Mouse (Mus musculus): ENCODE results near the gene Amelx. TPM values are rescaled to one million over a fixed set of nuclear protein-coding genes. Genes with fewer than 3 reads are reported as not detected.

The Amelx gene
- total RNA-seq (2023): not detected

DNA sequence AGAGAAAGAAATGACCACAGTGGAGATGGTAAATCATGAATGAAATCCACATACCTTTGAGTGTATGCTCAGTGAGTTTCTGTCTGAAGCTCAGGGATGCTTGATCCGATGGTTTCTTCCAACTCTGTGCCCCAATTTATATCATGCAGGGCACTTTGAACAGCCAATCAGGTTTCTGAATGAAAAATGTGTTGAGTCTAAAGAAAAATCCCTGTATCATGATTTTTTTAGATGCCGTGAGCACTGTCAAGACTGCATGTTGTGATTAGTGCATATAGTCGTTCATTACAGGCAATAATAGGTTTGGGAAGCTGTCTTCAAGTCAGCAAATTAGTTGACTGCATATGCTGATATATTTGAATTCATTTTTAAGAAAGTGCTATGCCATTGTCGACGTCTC, at the start of gene Amelx:
TSS of gene Amelx (minus strand) at position 101 of the 400 bp plus-strand sequence.

Other genes starting within 250 kb of the Amelx start
- gene Hccs, start 133.2 kb upstream of the Amelx start, total RNA-seq (2023): 10 to 100 TPM; 23.2 to 26.6 TPM